Mouse (Mus musculus): ENCODE data around the gene Cldn7. TPM values are rescaled to one million over a fixed set of nuclear protein-coding genes. Genes with fewer than 3 reads are reported as not detected.
"Not testable (repeated sequence)": the region's sequence is repeated elsewhere in the genome, so short reads cannot be mapped to it uniquely, and the experiment has no call there.

Gene Cldn7
- 196 and 205 TPM in 2 replicates for polyA plus RNA-seq (2014; fragmentation: Nextera tagmentation; extraction: Ambion mirVana)

DNA sequence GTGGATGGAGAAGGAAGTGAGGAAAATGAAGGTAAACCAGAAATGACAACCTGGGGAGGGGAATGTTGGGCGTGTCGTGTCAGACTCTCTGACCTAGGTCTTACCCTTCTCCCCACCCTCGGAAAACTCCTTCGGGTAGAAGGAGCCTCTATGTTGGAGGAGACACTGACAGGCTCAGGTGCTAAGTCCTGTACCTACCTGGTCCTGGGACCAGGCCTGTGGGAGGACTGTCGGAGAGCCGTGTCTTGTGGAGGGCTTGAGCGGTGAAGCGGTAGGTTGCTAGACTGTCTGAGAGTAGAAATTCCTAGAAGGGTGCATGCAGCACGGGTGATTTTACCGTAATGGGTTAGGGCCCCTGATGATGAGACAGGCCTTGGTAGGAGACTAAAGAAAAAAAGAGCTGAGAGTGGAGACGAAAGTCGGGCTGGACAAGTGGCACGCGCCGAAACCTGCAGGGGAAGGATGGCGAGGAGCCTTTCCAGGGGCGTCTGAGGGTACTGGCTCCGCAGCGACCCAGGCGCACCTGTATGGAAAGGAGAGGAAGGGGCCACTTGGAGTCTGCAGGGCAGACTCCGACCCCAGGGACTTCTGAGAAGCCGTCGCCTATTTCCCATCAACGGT, at the start of gene Cldn7:
Gene Cldn7, plus strand, starts transcription at position 130 of the 621 bp plus-strand sequence.
- Histone ChIP-seq H3K9me3 (ENCODE audit: control insufficient read depth, low read depth, low read length) (no peaks in the 10 kb centered on the region), H3K4me1 (ENCODE audit: control insufficient read depth, insufficient read depth, low read length) (0 out of 2 replicates have a peak, but pooled peaks cover 9% of the 10 kb centered on the region), H3K4me3 (ENCODE audit: low read depth, low read length) (peak within 1 kb of the TSS; percentile 46), H3K27me3 (ENCODE audit: control insufficient read depth, insufficient read depth, low read length) (peaks cover 27% of the 10 kb centered on the region), H3K4me2 (replicated peaks; ENCODE audit: low read depth, low read length) (peak within 1 kb of the TSS; percentile 35), H3K27ac (ENCODE audit: low read length) (peak within 1 kb of the TSS; percentile 87), H3K36me3 (ENCODE audit: control insufficient read depth, insufficient read depth, low read length) (peaks cover 16% of the 10 kb centered on the region), H3K9ac (replicated peaks; ENCODE audit: low read depth, low read length) (peak within 1 kb of the TSS; percentile 60)
- WGBS, result 9% methylated on average over 24 of the region's 24 CpGs
- no peak for ATAC-seq (ENCODE audit: insufficient number of reproducible peaks, insufficient read depth, low FRiP score, low read depth)

DNA sequence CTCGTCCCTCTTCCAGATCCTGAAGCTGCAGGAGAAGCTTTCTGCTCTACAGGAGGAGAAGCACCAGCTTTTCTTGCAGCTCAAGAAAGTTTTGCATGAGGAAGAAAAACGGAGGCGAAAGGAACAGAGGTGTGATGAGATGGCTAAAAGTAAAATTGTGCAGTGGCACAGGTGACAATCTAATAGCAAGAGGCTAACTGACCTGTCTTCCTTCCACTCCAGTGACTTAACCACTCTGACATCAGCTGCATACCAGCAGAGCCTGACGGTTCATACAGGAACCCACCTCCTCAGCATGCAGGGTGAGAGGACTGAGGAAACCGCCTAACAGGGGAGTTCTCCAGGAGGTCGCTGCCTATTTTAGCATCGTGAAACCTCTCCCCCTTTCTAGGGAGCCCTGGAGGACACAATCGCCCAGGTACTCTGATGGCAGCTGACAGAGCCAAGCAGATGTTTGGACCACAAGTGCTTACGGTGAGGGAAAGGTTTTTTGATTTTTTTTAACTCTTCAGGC, 49.6 kb upstream of the Cldn7 start:
- Histone ChIP-seq H3K4me1 (ENCODE audit: control insufficient read depth, insufficient read depth, low read length) (peaks cover 26% of the 10 kb centered on the region), H3K36me3 (ENCODE audit: control insufficient read depth, insufficient read depth, low read length) (peaks cover 66% of the 10 kb centered on the region), H3K4me2 (replicated peaks; ENCODE audit: low read depth, low read length) (peak overlapping the region; percentile 97), H3K27ac (ENCODE audit: low read length) (no peak overlapping the region), H3K27me3 (ENCODE audit: control insufficient read depth, insufficient read depth, low read length) (no peaks in the 10 kb centered on the region), H3K9ac (replicated peaks; ENCODE audit: low read depth, low read length) (peak overlapping the region; percentile 77; the same call in 1 of the 2 replicates), H3K9me3 (ENCODE audit: control insufficient read depth, low read depth, low read length) (no peaks in the 10 kb centered on the region), H3K4me3 (ENCODE audit: low read depth, low read length) (peak overlapping the region; percentile 87)
- 35% methylated on average over 9 of the region's 9 CpGs for WGBS
- no peak for ATAC-seq (ENCODE audit: insufficient number of reproducible peaks, insufficient read depth, low FRiP score, low read depth)

DNA sequence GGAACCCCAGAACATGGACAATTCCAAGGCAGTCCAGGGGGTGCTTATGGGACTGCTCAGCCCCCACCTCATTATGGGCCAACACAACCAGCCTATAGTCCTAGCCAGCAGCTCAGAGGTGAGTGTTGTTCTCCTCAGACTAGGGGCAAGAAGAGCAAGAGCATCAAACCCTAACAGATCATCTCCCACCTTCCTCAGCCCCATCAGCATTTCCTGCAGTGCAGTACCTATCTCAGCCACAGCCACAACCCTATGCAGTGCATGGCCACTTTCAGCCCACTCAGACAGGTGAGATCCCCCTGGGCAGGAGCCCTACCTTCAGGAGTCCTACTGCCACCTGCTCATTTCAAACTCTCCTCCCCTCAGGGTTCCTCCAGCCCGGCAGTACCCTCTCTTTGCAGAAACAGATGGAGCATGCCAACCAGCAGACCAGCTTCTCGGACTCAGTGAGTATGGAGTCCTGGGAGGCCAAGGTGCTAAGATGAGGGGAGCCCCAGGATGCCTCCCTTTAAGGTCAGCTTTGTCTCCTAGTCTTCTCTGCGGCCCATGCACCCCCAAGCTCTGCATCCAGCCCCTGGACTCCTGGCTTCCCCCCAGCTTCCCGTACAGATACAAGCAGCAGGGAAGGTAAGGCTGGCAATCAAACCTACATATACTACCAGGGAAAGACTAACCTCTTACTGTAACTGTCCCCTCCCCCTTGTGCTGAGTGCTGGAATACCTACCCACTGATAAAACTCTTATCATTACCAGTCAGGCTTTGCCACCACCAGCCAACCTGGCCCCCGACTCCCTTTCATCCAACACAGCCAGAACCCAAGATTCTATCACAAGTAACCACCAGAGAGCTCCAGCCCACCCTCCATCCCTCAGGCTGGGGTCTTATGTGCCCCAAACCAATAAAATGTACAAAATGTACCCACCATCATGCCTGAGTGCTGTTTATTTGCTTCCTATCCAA, 48.6 kb upstream of the Cldn7 start:
- ATAC-seq (ENCODE audit: insufficient number of reproducible peaks, insufficient read depth, low FRiP score, low read depth), result no peak
- Histone ChIP-seq H3K9me3 (ENCODE audit: control insufficient read depth, low read depth, low read length) (no peaks in the 10 kb centered on the region), H3K36me3 (ENCODE audit: control insufficient read depth, insufficient read depth, low read length) (peaks cover 60% of the 10 kb centered on the region), H3K4me2 (replicated peaks; ENCODE audit: low read depth, low read length) (0 out of 2 replicates have a peak overlapping the region, but pooled peaks have one; percentile 97), H3K4me1 (ENCODE audit: control insufficient read depth, insufficient read depth, low read length) (peaks cover 26% of the 10 kb centered on the region), H3K27me3 (ENCODE audit: control insufficient read depth, insufficient read depth, low read length) (no peaks in the 10 kb centered on the region), H3K4me3 (ENCODE audit: low read depth, low read length) (no peak overlapping the region), H3K9ac (replicated peaks; ENCODE audit: low read depth, low read length) (no peak overlapping the region), H3K27ac (ENCODE audit: low read length) (no peak overlapping the region)
- WGBS, result 65% methylated on average over 5 of the region's 5 CpGs

DNA sequence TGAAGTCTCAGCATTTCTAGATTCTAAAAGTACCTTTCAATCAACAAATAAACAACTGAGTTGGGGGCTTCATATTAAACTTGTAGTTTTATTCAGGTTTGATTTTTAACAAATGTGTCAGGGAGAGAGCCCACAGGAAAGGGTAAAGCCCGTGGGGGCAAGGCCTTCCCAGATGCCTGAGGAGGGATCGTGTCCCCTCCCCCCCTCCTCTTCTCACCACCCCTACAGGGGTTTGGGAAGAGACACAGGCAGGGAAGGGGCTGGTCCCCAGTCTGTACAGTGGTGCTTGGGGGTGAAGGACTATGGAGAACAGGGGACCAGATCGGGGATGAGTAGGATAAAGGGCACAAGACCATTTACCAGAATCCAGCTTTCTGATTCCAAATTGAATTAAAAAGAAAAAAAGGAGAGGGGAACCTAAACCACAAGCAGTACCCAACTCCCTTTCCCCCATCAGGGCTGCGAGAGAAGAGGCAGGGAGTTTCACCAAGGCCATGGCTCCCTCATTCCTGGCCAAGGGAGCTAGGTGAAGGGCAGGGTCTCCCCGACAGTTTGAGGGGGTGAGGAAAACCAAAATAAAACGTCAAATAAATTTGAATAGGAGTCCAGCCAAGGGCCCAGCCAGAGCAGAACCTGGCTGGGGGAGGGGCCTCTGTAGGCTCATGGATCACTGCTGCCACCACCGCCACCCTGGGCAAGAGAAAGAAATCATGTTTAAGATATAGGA, 47.8 kb upstream of the Cldn7 start:
- WGBS, result 63% methylated on average over 7 of the region's 7 CpGs
- peaks cover 51% of the 10 kb centered on the region for H3K36me3 ChIP-seq (ENCODE audit: control insufficient read depth, insufficient read depth, low read length)
- H3K4me2 ChIP-seq (replicated peaks; ENCODE audit: low read depth, low read length), result not testable (repeated sequence)

DNA sequence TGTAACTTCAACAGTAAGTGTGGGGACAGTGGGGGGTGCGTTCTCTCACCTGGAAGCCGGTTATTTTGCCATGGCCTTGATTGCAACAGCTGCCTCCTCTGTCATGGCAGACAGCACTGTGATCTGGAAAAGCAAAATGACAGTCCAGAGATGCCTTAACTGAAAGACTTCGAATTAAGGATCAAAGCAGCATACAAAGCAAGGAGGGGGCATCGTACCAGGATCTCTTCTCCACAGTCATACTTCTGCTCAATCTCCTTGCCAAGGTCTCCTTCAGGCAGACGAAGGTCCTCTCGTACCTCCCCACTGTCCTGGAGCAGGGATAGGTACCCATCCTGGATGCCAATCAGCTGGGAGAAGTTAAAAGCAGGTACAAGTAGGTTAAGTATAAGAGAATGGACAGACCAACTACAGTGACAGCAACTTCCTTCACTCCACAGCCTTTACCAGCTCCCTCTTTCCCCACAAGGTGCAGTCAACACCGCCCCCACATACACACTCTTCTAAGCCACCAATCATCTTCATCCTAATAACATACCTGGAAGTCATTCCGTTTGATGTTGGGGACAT, 47.1 kb upstream of the Cldn7 start:
- Histone ChIP-seq H3K4me2 (replicated peaks; ENCODE audit: low read depth, low read length) (no peak overlapping the region), H3K4me1 (ENCODE audit: control insufficient read depth, insufficient read depth, low read length) (peaks cover 28% of the 10 kb centered on the region), H3K4me3 (ENCODE audit: low read depth, low read length) (no peak overlapping the region), H3K36me3 (ENCODE audit: control insufficient read depth, insufficient read depth, low read length) (peaks cover 44% of the 10 kb centered on the region), H3K27me3 (ENCODE audit: control insufficient read depth, insufficient read depth, low read length) (no peaks in the 10 kb centered on the region), H3K9ac (replicated peaks; ENCODE audit: low read depth, low read length) (no peak overlapping the region), H3K27ac (ENCODE audit: low read length) (no peak overlapping the region), H3K9me3 (ENCODE audit: control insufficient read depth, low read depth, low read length) (no peaks in the 10 kb centered on the region)
- WGBS, result 82% methylated on average over 8 of the region's 8 CpGs
- no peak for ATAC-seq (ENCODE audit: insufficient number of reproducible peaks, insufficient read depth, low FRiP score, low read depth)

More for the DNA sequence above, 47.8 kb upstream of the Cldn7 start:
- not testable (repeated sequence) for H3K4me3 ChIP-seq (ENCODE audit: low read depth, low read length); ATAC-seq (ENCODE audit: insufficient number of reproducible peaks, insufficient read depth, low FRiP score, low read depth); H3K27ac ChIP-seq (ENCODE audit: low read length); H3K27me3 ChIP-seq (ENCODE audit: control insufficient read depth, insufficient read depth, low read length); H3K9me3 ChIP-seq (ENCODE audit: control insufficient read depth, low read depth, low read length); H3K9ac ChIP-seq (replicated peaks; ENCODE audit: low read depth, low read length)
- peaks cover 26% of the 10 kb centered on the region for H3K4me1 ChIP-seq (ENCODE audit: control insufficient read depth, insufficient read depth, low read length)

DNA sequence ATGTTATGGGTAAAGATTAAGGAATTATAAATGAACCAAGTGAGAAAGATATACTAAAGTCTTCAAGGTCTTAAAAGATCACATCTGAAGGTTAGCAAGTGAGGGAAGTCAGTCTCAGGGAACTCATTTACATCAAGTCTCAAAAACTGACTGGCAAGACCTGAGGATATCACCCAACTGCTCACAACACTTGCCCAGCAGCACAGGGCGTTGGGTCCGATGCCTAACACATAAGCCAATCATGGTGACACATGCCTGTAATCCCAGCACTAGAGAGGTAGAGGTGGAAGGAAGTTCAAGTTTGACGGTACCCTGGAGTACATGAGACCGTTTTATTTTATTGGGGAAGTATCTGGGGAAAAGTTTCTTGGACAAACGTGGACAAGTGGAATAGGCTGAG, 46.5 kb upstream of the Cldn7 start:
- 82% methylated on average over 5 of the region's 5 CpGs for WGBS
- Histone ChIP-seq H3K4me1 (ENCODE audit: control insufficient read depth, insufficient read depth, low read length) (peaks cover 33% of the 10 kb centered on the region), H3K27me3 (ENCODE audit: control insufficient read depth, insufficient read depth, low read length) (no peaks in the 10 kb centered on the region), H3K9me3 (ENCODE audit: control insufficient read depth, low read depth, low read length) (no peaks in the 10 kb centered on the region), H3K4me3 (ENCODE audit: low read depth, low read length) (no peak overlapping the region), H3K36me3 (ENCODE audit: control insufficient read depth, insufficient read depth, low read length) (peaks cover 41% of the 10 kb centered on the region), H3K27ac (ENCODE audit: low read length) (no peak overlapping the region), H3K9ac (replicated peaks; ENCODE audit: low read depth, low read length) (no peak overlapping the region), H3K4me2 (replicated peaks; ENCODE audit: low read depth, low read length) (no peak overlapping the region)
- ATAC-seq (ENCODE audit: insufficient number of reproducible peaks, insufficient read depth, low FRiP score, low read depth), result no peak

DNA sequence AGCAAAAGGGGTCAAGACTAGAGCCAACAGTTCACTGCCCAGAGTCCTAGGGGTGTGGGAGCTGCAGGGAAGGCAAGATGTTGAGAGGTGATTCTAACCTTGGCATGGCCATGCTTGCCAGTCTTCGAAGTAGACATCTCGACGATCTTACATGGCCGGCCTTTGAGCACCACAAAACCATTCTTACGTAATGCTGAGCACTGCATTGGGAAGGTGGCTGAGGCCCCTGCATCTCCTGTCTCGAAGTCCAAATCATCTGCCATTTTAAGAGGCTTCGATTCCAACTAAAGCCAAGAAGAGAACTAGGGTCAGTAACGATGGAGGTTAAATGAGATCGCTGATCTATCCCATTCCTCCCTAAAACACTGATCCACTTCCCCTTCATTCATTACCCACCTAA, 45.5 kb upstream of the Cldn7 start:
- 81% methylated on average over 9 of the region's 9 CpGs for WGBS
- no peak for ATAC-seq (ENCODE audit: insufficient number of reproducible peaks, insufficient read depth, low FRiP score, low read depth)

More for the DNA sequence above, 45.5 kb upstream of the Cldn7 start:
- H3K4me3 ChIP-seq (ENCODE audit: low read depth, low read length), result peak overlapping the region; percentile 98; the same call in 1 of the 2 replicates
- H3K36me3 ChIP-seq (ENCODE audit: control insufficient read depth, insufficient read depth, low read length), result peaks cover 41% of the 10 kb centered on the region
- peak overlapping the region; percentile 44 for H3K4me2 ChIP-seq (replicated peaks; ENCODE audit: low read depth, low read length)
- H3K27me3 ChIP-seq (ENCODE audit: control insufficient read depth, insufficient read depth, low read length), result no peaks in the 10 kb centered on the region
- H3K9me3 ChIP-seq (ENCODE audit: control insufficient read depth, low read depth, low read length), result no peaks in the 10 kb centered on the region
- peaks cover 33% of the 10 kb centered on the region for H3K4me1 ChIP-seq (ENCODE audit: control insufficient read depth, insufficient read depth, low read length)
- peak overlapping the region; percentile 97; the same call in 1 of the 2 replicates for H3K9ac ChIP-seq (replicated peaks; ENCODE audit: low read depth, low read length)
- H3K27ac ChIP-seq (ENCODE audit: low read length), result 0 out of 2 replicates have a peak overlapping the region, but pooled peaks have one; percentile 96
